Mouse (Mus musculus) stomach, postnatal 0 days (tissue): ENCODE data around the gene Ccdc169. TPM values are rescaled to one million over a fixed set of nuclear protein-coding genes. Genes with fewer than 3 reads are reported as not detected.

Experiments used
- ATAC-seq: fragments of 200-750 bp; cut with Nextera tagmentation; 2 replicates; pipeline ENCODE4 v1.8.0; 2017; ENCODE audit not compliant: low FRiP score, low TSS enrichment
- DNase-seq: peaks from one replicate; pipeline ENCODE4 v3.0.0-alpha.2; 2016; ENCODE audit warnings: low spot score
- H3K27ac ChIP-seq: fragments of 300-500 bp; sonication (generic); replicated peaks from 2 replicates; pipeline ENCODE4 v1.5.1; 2014; ENCODE audit warnings: mild to moderate bottlenecking, control low read depth
- H3K27me3 ChIP-seq: fragments of 300-500 bp; sonication (generic); 2 replicates; pipeline ENCODE4 v1.6.1; 2014; ENCODE audit warnings: low read length; ENCODE audit not compliant: control insufficient read depth, insufficient read depth
- H3K36me3 ChIP-seq: fragments of 300-500 bp; sonication (generic); 2 replicates; pipeline ENCODE4 v1.6.1; 2014; ENCODE audit warnings: low read length, mixed read lengths; ENCODE audit not compliant: control insufficient read depth, insufficient read depth
- H3K4me1 ChIP-seq: fragments of 300-500 bp; sonication (generic); replicated peaks from 2 replicates; pipeline ENCODE4 v1.6.1; 2014; ENCODE audit warnings: antibody characterized with exemption; ENCODE audit not compliant: control insufficient read depth, insufficient read depth
- H3K4me2 ChIP-seq: fragments of 300-500 bp; sonication (generic); replicated peaks from 2 replicates; pipeline ENCODE4 v1.6.1; 2014; ENCODE audit warnings: low read depth, mild to moderate bottlenecking, control low read depth, moderate library complexity
- H3K4me3 ChIP-seq: fragments of 300-500 bp; sonication (generic); 2 replicates; pipeline ENCODE4 v1.5.1; 2014; ENCODE audit warnings: low read depth, low read length, control low read depth
- H3K9ac ChIP-seq: fragments of 300-500 bp; sonication (generic); 2 replicates; pipeline ENCODE4 v1.6.1; 2014; ENCODE audit warnings: mild to moderate bottlenecking, low read length, control low read depth, mixed read lengths
- H3K9me3 ChIP-seq: fragments of 300-500 bp; sonication (generic); 2 replicates; pipeline ENCODE4 v1.6.1; 2016; ENCODE audit warnings: low read length; ENCODE audit not compliant: control insufficient read depth
- CTCF ChIP-seq: IDR thresholded peaks from 2 replicates; pipeline ENCODE4 v1.5.1; 2016; ENCODE audit warnings: antibody characterized with exemption, low read depth, mild to moderate bottlenecking, moderate library complexity
- EP300 ChIP-seq: optimal IDR thresholded peaks from 2 replicates; pipeline ENCODE3; 2016; ENCODE audit warnings: antibody characterized with exemption
- WGBS: fragments of 180-500 bp; shearing (Covaris S2); extraction: QIAGEN DNeasy Blood & Tissue Kit; methylation state at CpG from one replicate; pipeline ENCODE4 v1.1.7; 2014; 5-methylcytosine and 5-hydroxymethylcytosine counted together
- polyA plus RNA-seq: library from polyadenylated mRNA; unstranded; fragments of >200 nt; fragmentation: Nextera tagmentation; extraction: Ambion mirVana; gene quantifications from 2 replicates; pipeline ENCODE4 v1.2.1, GENCODE M21; 2015

Gene Ccdc169
- polyA plus RNA-seq, 1 experiment from 2014 or later, result 0.05 TPM

DNA sequence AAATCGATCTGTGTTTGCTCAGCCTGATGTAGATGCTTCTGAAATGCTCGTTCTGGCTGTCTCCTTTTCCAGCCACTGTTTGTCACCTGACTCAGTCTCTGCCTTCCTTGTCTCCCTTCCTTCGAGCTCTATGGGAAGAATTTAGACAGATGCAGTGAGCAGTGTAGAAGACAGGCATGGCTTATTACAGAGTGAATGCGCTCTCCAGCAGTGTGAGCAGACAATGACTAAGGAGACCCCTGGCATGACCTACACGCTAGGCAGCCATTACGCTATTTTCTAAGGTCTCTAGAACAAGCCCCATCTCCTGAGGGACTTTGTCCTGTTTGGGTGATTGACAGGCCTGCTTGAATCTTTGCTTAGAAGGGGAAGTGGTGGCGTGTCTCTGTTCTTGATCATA, 24.0 kb downstream of the Ccdc169 start:
- WGBS, result 62% methylated on average over 7 of the region's 7 CpGs

DNA sequence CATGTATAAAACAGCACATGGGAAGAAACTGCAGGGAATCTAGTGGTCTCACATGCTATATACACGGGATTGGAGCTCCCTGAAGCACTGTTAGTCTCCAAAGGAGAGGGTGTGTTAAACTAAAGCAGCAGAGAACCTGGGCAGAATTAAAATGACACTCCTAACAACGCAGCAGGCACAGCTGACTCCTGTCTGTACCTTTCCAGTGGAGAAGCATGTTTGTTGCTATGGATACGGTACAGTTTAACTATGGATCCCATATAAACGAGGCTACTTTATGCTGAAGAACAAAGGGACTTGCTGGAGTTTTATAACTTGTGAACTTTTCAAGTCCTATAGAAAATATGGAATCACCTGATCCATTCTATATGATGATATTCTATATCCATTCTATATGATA, 26.4 kb downstream of the Ccdc169 start:
- Histone ChIP-seq H3K4me3 (no peak overlapping the region), H3K27me3 (no peaks in the 10 kb centered on the region), H3K27ac (no peak overlapping the region), H3K9ac (no peak overlapping the region), H3K36me3 (no peaks in the 10 kb centered on the region), H3K4me2 (no peak overlapping the region), H3K4me1 (no peaks in the 10 kb centered on the region), H3K9me3 (no peaks in the 10 kb centered on the region)
- ATAC-seq, result no peak
- no peak for DNase-seq
- TF ChIP-seq CTCF, result no peak
- TF ChIP-seq EP300, result no peak
- WGBS, result 43% methylated on average over 4 of the region's 4 CpGs

More for the DNA sequence above, 24.0 kb downstream of the Ccdc169 start:
- no peak for TF ChIP-seq EP300
- no peak for TF ChIP-seq CTCF
- Histone ChIP-seq H3K36me3 (no peaks in the 10 kb centered on the region), H3K4me1 (no peaks in the 10 kb centered on the region), H3K9me3 (no peaks in the 10 kb centered on the region), H3K4me2 (no peak overlapping the region), H3K9ac (no peak overlapping the region), H3K4me3 (no peak overlapping the region), H3K27me3 (no peaks in the 10 kb centered on the region), H3K27ac (no peak overlapping the region)
- DNase-seq (no peak), ATAC-seq (no peak)

- TF ChIP-seq CTCF (peak; percentile 27; the same call in 1 of the 2 replicates), EP300 (no peak)
- H3K4me2 ChIP-seq, result no peak overlapping the region
- H3K9me3 ChIP-seq, result no peaks in the 10 kb centered on the region
- no peaks in the 10 kb centered on the region for H3K4me1 ChIP-seq
- DNase-seq (no peak), ATAC-seq (no peak)
- H3K36me3 ChIP-seq, result no peaks in the 10 kb centered on the region
- H3K27ac ChIP-seq, result no peak overlapping the region
- H3K27me3 ChIP-seq, result no peaks in the 10 kb centered on the region
- WGBS, result 66% methylated on average over 3 of the region's 3 CpGs
- H3K9ac ChIP-seq, result no peak overlapping the region
- no peak overlapping the region for H3K4me3 ChIP-seq
Observed at GRCm38 (mm10) chr3:55172478-55172877, 35.3 kb downstream of the Ccdc169 start.

GRCm38 (mm10) chr3:55177271-55177670, 40.1 kb downstream of the Ccdc169 start:
- TF ChIP-seq EP300 (no peak), CTCF (no peak)
- Histone ChIP-seq H3K4me3 (no peak overlapping the region), H3K4me1 (no peaks in the 10 kb centered on the region), H3K9ac (no peak overlapping the region), H3K36me3 (no peaks in the 10 kb centered on the region), H3K4me2 (no peak overlapping the region), H3K9me3 (no peaks in the 10 kb centered on the region), H3K27ac (no peak overlapping the region), H3K27me3 (no peaks in the 10 kb centered on the region)
- ATAC-seq (no peak), DNase-seq (no peak)
- 40% methylated on average over 6 of the region's 6 CpGs for WGBS

GRCm38 (mm10) chr3:55181766-55182165, 44.6 kb downstream of the Ccdc169 start, which contains the start of gene Sohlh2:
TSS of gene Sohlh2 (plus strand) at chr3:55182028.
- no peaks in the 10 kb centered on the region for H3K9me3 ChIP-seq
- TF ChIP-seq EP300, result no peak
- TF ChIP-seq CTCF, result no peak
- H3K4me1 ChIP-seq, result no peaks in the 10 kb centered on the region
- H3K27me3 ChIP-seq, result no peaks in the 10 kb centered on the region
- WGBS, result 93% methylated on average over 22 of the region's 22 CpGs
- DNase-seq (no peak), ATAC-seq (peak; percentile 21; the same call in 1 of the 2 replicates)
- H3K4me3 ChIP-seq, result no peak within 1 kb of the TSS
- no peak within 1 kb of the TSS for H3K4me2 ChIP-seq
- no peaks in the 10 kb centered on the region for H3K36me3 ChIP-seq
- no peak within 1 kb of the TSS for H3K27ac ChIP-seq
- no peak within 1 kb of the TSS for H3K9ac ChIP-seq

DNA sequence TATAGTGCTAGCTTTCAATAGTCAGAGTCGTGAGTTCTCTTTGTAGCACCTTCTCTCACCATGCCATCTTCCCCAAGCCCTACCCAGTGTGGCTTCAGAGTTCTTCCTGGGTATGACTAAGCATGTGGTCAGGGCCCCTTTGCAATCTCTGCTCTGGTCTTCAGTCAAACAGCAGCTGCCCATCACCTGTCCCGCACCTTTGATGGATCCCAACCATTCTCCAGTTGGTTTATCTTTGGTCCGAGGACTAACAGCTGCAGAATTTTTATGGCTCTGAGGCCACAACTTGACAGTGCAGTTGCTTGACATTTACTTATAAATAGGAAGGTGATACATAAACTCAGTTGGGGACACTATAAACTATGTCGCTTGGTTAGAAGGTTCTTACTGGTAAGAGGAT, 54.5 kb downstream of the Ccdc169 start:
- DNase-seq (no peak), ATAC-seq (no peak)
- H3K4me3 ChIP-seq, result no peak overlapping the region
- H3K36me3 ChIP-seq, result no peaks in the 10 kb centered on the region
- H3K27ac ChIP-seq, result no peak overlapping the region
- H3K4me1 ChIP-seq, result no peaks in the 10 kb centered on the region
- no peak overlapping the region for H3K4me2 ChIP-seq
- no peak overlapping the region for H3K9ac ChIP-seq
- no peaks in the 10 kb centered on the region for H3K27me3 ChIP-seq
- TF ChIP-seq EP300 (no peak), CTCF (no peak)
- no peaks in the 10 kb centered on the region for H3K9me3 ChIP-seq
- WGBS, result 59% methylated on average over 4 of the region's 4 CpGs
